Mouse (Mus musculus): ENCODE results near the gene Braf.

The Braf gene

GRCm38 (mm10) chr6:39681795-39682194 lies 43.5 kb downstream of the Braf start:
- no peaks in the 10 kb centered on the region for H3K9me3 ChIP-seq (ENCODE audit: low read length)
- no peaks in the 10 kb centered on the region for H3K27me3 ChIP-seq (ENCODE audit: insufficient read depth, low read length)
- H3K4me1 ChIP-seq (replicated peaks; ENCODE audit: low read depth, low read length), result peaks cover 8% of the 10 kb centered on the region
- H3K4me3 ChIP-seq (replicated peaks; ENCODE audit: low read length), result no peak overlapping the region
- no peak for TF ChIP-seq POU5F1 (IDR thresholded peaks at IDR 0.05; ENCODE audit: borderline replicate concordance, low read length)
- no peak for TF ChIP-seq CTCF (conservative IDR thresholded peaks at IDR 0.05; ENCODE audit: low read length)
- TF ChIP-seq NANOG (IDR thresholded peaks at IDR 0.05; ENCODE audit: borderline replicate concordance, low read length), result no peak
- H3K36me3 ChIP-seq (ENCODE audit: insufficient read depth, low read length), result peaks cover 22% of the 10 kb centered on the region

- no peaks in the 10 kb centered on the region for H3K27me3 ChIP-seq (ENCODE audit: insufficient read depth, low read length)
- no peak overlapping the region for H3K4me3 ChIP-seq (replicated peaks; ENCODE audit: low read length)
- peaks cover 34% of the 10 kb centered on the region for H3K36me3 ChIP-seq (ENCODE audit: insufficient read depth, low read length)
- H3K4me1 ChIP-seq (replicated peaks; ENCODE audit: low read depth, low read length), result peaks cover 8% of the 10 kb centered on the region
- TF ChIP-seq NANOG (IDR thresholded peaks at IDR 0.05; ENCODE audit: borderline replicate concordance, low read length), result no peak
- no peaks in the 10 kb centered on the region for H3K9me3 ChIP-seq (ENCODE audit: low read length)
These were observed 44.7 kb downstream of the Braf start for GRCm38 (mm10) chr6:39680524-39680923.

GRCm38 (mm10) chr6:39678241-39678640 lies 47.0 kb downstream of the Braf start:
- Histone ChIP-seq H3K36me3 (ENCODE audit: insufficient read depth, low read length) (peaks cover 44% of the 10 kb centered on the region), H3K4me3 (replicated peaks; ENCODE audit: low read length) (no peak overlapping the region), H3K27me3 (ENCODE audit: insufficient read depth, low read length) (no peaks in the 10 kb centered on the region), H3K4me1 (replicated peaks; ENCODE audit: low read depth, low read length) (peaks cover 8% of the 10 kb centered on the region), H3K9me3 (ENCODE audit: low read length) (no peaks in the 10 kb centered on the region)
- TF ChIP-seq NANOG (IDR thresholded peaks at IDR 0.05; ENCODE audit: borderline replicate concordance, low read length) (no peak), POU5F1 (IDR thresholded peaks at IDR 0.05; ENCODE audit: borderline replicate concordance, low read length) (no peak), CTCF (conservative IDR thresholded peaks at IDR 0.05; ENCODE audit: low read length) (no peak)

DNA sequence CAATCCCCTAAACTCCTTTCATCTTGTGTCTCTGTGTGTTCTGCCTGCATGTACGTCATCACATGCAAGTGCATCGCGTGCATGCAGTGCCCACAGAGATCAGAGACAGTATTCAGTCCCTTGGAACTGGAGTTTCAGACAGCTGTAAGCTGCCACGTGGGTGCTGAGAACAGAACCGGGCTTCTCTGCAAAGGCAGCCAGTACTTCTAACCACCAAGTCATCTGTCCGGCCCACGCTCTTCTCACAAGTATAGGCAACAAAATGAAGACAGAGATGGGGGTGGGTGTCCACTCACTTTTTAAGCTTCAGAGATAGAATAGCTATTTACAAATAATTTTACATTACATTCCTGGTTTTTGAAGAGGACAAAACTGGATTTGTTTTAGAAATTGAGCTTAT lies 50.2 kb downstream of the Braf start:
- no peak overlapping the region for H3K4me3 ChIP-seq (replicated peaks; ENCODE audit: low read length)
- peaks cover 57% of the 10 kb centered on the region for H3K36me3 ChIP-seq (ENCODE audit: insufficient read depth, low read length)
- TF ChIP-seq POU5F1 (IDR thresholded peaks at IDR 0.05; ENCODE audit: borderline replicate concordance, low read length), result no peak
- TF ChIP-seq NANOG (IDR thresholded peaks at IDR 0.05; ENCODE audit: borderline replicate concordance, low read length), result no peak
- no peak for TF ChIP-seq CTCF (conservative IDR thresholded peaks at IDR 0.05; ENCODE audit: low read length)
- peaks cover 13% of the 10 kb centered on the region; the same call in 1 of the 2 replicates for H3K9me3 ChIP-seq (ENCODE audit: low read length)
- H3K27me3 ChIP-seq (ENCODE audit: insufficient read depth, low read length), result no peaks in the 10 kb centered on the region
- peaks cover under 1% of the 10 kb centered on the region; the same call in 1 of the 2 replicates for H3K4me1 ChIP-seq (replicated peaks; ENCODE audit: low read depth, low read length)

GRCm38 (mm10) chr6:39611296-39611695 lies 114.0 kb downstream of the Braf start:
- Histone ChIP-seq H3K27me3 (ENCODE audit: insufficient read depth, low read length) (no peaks in the 10 kb centered on the region), H3K4me1 (replicated peaks; ENCODE audit: low read depth, low read length) (peaks cover 8% of the 10 kb centered on the region; the same call in 1 of the 2 replicates), H3K36me3 (ENCODE audit: insufficient read depth, low read length) (peaks cover 62% of the 10 kb centered on the region), H3K9me3 (ENCODE audit: low read length) (no peaks in the 10 kb centered on the region), H3K4me3 (replicated peaks; ENCODE audit: low read length) (no peak overlapping the region)
- TF ChIP-seq CTCF (conservative IDR thresholded peaks at IDR 0.05; ENCODE audit: low read length) (no peak), NANOG (IDR thresholded peaks at IDR 0.05; ENCODE audit: borderline replicate concordance, low read length) (no peak), POU5F1 (IDR thresholded peaks at IDR 0.05; ENCODE audit: borderline replicate concordance, low read length) (no peak)

DNA sequence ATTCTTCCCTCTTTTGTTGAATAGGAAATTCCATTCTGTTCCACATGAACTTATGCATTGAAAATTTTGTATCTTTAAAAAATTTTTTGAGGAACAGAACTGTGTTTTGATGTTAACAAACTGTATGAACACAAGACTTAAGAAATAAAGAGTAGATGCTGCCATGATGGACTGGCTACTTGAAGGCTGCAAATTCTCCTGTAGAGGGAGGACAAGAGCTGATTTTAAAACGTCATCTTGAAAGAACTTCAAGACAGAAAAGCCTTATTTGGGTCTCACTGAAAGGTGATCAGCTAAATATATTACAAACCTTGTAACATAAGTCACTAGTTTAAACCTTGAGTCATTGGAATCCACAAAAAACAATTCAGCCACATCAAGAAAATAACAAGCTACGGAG lies 115.1 kb downstream of the Braf start:
- no peaks in the 10 kb centered on the region for H3K27me3 ChIP-seq (ENCODE audit: insufficient read depth, low read length)
- H3K36me3 ChIP-seq (ENCODE audit: insufficient read depth, low read length), result peaks cover 57% of the 10 kb centered on the region
- no peaks in the 10 kb centered on the region for H3K9me3 ChIP-seq (ENCODE audit: low read length)
- no peak overlapping the region for H3K4me3 ChIP-seq (replicated peaks; ENCODE audit: low read length)
- peaks cover 8% of the 10 kb centered on the region; the same call in 1 of the 2 replicates for H3K4me1 ChIP-seq (replicated peaks; ENCODE audit: low read depth, low read length)
- no peak for TF ChIP-seq POU5F1 (IDR thresholded peaks at IDR 0.05; ENCODE audit: borderline replicate concordance, low read length)
- no peak for TF ChIP-seq CTCF (conservative IDR thresholded peaks at IDR 0.05; ENCODE audit: low read length)

DNA sequence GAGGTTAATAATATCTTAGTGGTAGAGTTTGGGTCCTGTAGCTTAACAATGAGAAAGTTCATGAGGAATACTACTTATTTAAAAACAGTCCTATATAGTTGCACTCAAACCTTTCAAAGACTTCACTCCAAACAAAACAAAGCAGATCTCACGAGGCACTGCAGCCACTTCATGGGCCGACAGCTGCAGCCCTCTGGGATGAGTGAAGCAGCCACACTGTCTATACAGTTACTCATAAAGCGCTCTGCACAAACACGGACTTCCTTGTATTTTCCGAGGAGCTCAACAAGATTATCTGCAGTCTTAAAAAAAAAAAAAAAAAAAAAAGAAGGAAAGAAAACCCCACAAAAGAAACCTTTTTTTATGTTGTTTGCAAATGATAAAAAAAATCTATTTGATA lies 117.9 kb downstream of the Braf start:
- Histone ChIP-seq H3K4me1 (replicated peaks; ENCODE audit: low read depth, low read length) (peaks cover 8% of the 10 kb centered on the region; the same call in 1 of the 2 replicates), H3K4me3 (replicated peaks; ENCODE audit: low read length) (no peak overlapping the region), H3K27me3 (ENCODE audit: insufficient read depth, low read length) (no peaks in the 10 kb centered on the region), H3K36me3 (ENCODE audit: insufficient read depth, low read length) (peaks cover 57% of the 10 kb centered on the region), H3K9me3 (ENCODE audit: low read length) (no peaks in the 10 kb centered on the region)
- TF ChIP-seq POU5F1 (IDR thresholded peaks at IDR 0.05; ENCODE audit: borderline replicate concordance, low read length), result no peak
- TF ChIP-seq CTCF (conservative IDR thresholded peaks at IDR 0.05; ENCODE audit: low read length), result no peak
- TF ChIP-seq NANOG (IDR thresholded peaks at IDR 0.05; ENCODE audit: borderline replicate concordance, low read length), result no peak

GRCm38 (mm10) chr6:39606862-39607261 lies 118.4 kb downstream of the Braf start:
- TF ChIP-seq CTCF (conservative IDR thresholded peaks at IDR 0.05; ENCODE audit: low read length), result no peak
- no peak for TF ChIP-seq NANOG (IDR thresholded peaks at IDR 0.05; ENCODE audit: borderline replicate concordance, low read length)
- no peak for TF ChIP-seq POU5F1 (IDR thresholded peaks at IDR 0.05; ENCODE audit: borderline replicate concordance, low read length)
- H3K4me3 ChIP-seq (replicated peaks; ENCODE audit: low read length), result no peak overlapping the region
- no peaks in the 10 kb centered on the region for H3K9me3 ChIP-seq (ENCODE audit: low read length)
- H3K36me3 ChIP-seq (ENCODE audit: insufficient read depth, low read length), result peaks cover 57% of the 10 kb centered on the region
- H3K27me3 ChIP-seq (ENCODE audit: insufficient read depth, low read length), result no peaks in the 10 kb centered on the region
- H3K4me1 ChIP-seq (replicated peaks; ENCODE audit: low read depth, low read length), result peaks cover 8% of the 10 kb centered on the region; the same call in 1 of the 2 replicates

DNA sequence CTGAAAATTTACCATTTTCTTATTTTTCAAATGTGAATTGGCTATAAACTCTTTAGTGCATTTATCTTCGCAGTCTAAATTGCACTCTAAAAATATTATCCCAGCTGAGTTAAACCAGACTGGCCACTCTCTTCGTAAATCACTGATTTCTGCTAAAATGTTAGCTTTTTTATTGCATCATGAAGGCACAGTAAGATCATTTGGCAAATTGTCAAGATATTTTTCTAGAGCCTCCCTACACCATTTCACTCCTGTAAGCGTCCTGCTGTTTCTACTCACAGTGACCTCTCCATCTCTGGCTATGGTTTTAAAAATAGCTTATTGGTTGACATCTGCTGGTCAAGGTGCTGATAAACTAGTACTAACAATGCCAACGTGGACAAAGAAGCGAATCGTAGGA lies 119.2 kb downstream of the Braf start:
- no peak for TF ChIP-seq CTCF (conservative IDR thresholded peaks at IDR 0.05; ENCODE audit: low read length)
- no peak for TF ChIP-seq POU5F1 (IDR thresholded peaks at IDR 0.05; ENCODE audit: borderline replicate concordance, low read length)
- no peak for TF ChIP-seq NANOG (IDR thresholded peaks at IDR 0.05; ENCODE audit: borderline replicate concordance, low read length)
- Histone ChIP-seq H3K4me1 (replicated peaks; ENCODE audit: low read depth, low read length) (peaks cover 8% of the 10 kb centered on the region; the same call in 1 of the 2 replicates), H3K36me3 (ENCODE audit: insufficient read depth, low read length) (peaks cover 51% of the 10 kb centered on the region), H3K4me3 (replicated peaks; ENCODE audit: low read length) (no peak overlapping the region), H3K27me3 (ENCODE audit: insufficient read depth, low read length) (no peaks in the 10 kb centered on the region), H3K9me3 (ENCODE audit: low read length) (no peaks in the 10 kb centered on the region)
